Mouse (Mus musculus) erythroid progenitor cell, adult 5-6 weeks (primary cell): ENCODE measurements around the gene Slc12a5. TPM values are rescaled to one million over a fixed set of nuclear protein-coding genes. Genes with fewer than 3 reads are reported as not detected.

Experiments used
- ATAC-seq: replicated peaks from 2 replicates; pipeline ENCODE4 v1.8.0; 2016; ENCODE audit warnings: moderate number of reproducible peaks, mild to moderate bottlenecking, moderate TSS enrichment, inconsistent platforms; ENCODE audit not compliant: poor library complexity, low FRiP score, severe bottlenecking
- total RNA-seq, 2 experiments: library from RNA; stranded (forward) in 1 of 2; stranded (reverse) in 1 of 2; fragments of 150-400 nt in 1 of 2; fragments of 186-747, 209-891 nt in 1 of 2; gene quantifications; 2 replicates each; pipeline versions ENCODE4 v1.2.3 to v1.2.4; 2015 to 2017; ENCODE audit warnings: low replicate concordance in 2 of 2

Slc12a5 gene
- total RNA-seq, 2 experiments from 2014 or later: not detected

DNA sequence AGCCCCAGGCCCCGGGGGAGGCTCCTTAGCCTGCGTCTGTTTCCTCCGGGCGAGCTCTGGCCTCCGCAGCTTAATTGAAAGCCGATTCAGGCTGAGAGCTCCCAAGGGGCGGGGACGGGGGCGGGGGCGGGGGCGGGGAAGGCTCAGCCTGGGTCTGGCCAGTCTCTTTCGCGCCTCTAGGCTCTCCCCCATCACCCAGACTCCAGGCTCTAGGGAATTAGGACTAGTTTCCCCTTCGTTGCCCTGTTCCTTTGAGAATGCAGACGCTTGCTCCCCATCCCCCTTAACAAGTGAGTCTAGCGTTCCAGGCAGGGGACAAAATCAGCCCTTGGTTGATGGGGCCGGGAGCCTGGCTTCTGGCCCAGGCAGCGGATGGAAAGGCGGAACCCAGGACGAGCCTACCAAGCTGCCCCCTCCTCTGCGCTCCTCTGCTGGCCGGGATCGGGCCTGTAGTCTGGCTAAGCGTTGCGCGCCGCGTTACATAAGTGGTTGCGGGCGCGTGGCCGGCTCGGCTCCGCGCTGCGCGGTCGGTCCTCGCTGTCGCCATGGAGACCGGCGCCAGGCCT is 10.1 kb downstream of the Slc12a5 start:
- ATAC-seq: no peak

DNA sequence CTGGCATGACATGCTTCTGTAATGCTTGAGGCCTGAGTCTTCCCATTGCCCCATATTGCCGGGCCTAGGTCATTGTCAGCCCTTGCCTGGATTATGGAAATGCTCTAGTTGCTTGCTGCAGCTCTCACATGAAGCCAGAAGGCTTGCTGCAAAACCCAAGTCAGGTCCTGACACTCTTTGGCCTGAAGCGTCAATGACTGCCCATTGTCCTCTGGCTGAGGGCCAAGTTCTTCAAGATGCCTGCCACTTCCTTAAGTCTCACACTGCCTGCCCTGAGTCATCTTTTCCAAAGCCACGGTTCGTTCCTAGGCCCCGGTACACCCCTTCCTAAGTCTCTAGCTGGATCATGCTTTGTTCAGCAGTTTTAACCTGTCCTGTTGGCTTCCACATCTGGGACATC is 12.0 kb downstream of the Slc12a5 start:
- no peak for ATAC-seq

DNA sequence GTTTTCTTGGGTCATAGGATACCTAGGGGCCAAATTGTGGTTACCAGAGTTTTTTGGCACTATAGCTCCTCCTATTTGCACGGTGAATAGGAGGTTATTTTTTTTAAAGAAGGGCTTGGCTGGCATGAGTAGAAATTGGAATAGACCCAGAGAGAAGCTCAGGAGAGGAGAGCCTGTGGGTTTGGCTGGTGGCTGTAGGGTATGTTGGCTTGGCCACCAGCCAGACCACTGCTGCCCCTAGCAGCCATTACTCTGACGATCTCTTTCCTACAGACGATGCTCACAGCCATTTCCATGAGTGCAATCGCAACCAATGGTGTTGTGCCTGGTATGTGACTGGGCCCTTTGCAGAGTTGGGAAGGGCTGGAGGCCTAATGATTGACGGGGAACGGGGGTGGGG is 15.0 kb downstream of the Slc12a5 start:
- no peak for ATAC-seq

DNA sequence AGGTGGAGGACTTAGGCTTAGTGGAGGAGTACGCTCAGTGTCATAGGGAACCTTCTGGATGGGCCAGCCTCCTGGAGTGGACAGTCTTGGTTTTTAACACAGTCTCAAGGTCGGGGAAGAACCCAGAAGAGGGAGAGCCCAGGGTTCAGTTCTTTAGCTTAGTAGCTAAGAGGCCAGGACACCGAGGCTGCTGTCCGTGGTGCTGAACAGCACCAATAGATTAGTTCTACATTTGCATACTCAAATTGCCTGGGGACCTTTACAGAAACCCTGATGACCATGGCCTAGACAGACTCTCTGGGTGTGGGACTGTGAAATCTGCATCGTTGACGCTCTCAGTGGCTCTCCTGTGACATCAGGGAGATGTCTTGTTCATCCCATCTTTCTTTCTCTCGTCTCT is 19.1 kb downstream of the Slc12a5 start:
- no peak for ATAC-seq

DNA sequence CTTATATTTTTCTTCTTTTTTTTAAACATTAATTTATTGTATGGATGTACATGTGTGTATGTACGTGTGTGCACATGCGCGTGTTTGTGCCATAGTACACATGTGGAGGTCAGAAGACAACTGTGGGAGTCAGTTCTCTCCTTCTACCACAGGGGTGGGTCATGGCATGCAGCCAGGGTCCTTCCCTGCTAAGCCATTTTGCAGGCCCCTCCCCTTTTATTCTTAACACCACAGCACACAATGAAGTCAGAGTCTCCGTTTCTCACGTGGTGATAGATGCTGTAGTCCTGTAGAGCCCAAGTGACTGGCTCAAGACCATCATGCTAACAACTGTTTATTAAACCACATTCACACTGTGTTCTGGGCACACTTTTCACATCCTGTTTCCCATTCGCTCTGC is 25.4 kb downstream of the Slc12a5 start:
- no peak for ATAC-seq

DNA sequence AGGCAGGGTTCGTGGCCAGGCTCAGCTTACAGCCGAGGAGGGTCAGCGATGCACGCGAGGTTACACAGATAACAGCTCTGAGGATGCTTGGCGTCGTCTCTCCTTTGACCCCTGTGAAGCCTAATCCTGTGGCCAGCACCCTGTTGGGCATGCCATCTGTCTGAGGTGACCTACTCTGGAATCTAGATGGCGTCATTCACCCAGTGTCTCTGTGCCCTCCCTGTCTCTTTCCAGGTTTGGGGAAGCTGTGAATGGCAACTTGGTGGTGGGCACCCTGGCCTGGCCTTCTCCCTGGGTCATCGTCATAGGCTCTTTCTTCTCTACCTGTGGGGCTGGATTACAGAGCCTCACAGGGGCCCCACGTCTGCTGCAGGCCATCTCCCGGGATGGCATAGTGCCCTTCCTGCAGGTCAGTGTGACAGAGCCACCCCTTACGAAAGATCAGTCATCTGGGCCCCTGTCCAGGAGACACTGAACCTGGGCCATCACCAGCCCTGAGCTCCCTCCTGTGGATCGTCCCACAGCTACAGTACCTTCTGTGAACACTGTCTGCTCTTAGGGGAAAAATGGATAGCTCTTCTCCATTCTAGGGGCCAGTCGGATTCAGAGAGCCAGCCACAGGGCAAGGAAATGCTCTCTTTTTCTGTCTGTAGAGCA is 25.9 kb downstream of the Slc12a5 start:
- ATAC-seq: no peak

DNA sequence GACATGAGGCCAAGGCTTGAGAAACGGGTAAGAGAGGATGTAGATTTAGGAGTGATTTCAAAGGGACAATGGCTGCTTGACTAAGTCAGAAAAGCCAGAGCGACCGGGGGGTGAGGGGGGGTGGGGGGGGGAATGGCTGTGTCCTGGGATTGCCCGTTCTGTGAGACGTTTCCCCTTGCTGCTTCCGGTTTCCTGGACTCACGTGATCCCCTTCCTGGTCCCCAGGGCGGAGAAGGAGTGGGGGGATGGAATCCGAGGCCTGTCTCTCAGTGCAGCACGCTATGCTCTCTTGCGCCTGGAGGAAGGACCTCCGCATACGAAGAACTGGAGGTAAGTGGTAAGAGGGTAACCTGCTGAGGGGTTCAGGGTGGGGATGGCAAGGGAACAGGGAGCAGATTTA is 28.2 kb downstream of the Slc12a5 start:
- no peak for ATAC-seq

DNA sequence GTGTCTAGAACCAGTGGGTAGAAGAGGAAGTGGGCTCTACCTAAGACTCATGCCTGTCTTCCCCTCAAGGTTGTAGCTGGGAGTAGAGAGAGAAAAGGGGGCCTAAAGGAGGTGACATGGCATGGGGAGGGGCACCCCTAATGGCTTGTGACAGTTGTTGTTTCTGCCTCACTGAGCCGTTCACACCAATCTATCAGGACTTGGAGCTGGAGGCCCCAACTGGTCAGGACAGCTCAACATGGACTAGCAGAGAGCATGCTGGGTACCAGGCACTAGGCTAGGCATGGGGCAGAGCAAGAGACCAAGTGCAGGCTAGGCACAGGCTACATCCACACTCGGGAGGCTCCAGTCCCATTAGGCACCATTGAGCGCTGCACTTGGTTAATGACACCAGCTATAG is 30.5 kb downstream of the Slc12a5 start:
- no peak for ATAC-seq

DNA sequence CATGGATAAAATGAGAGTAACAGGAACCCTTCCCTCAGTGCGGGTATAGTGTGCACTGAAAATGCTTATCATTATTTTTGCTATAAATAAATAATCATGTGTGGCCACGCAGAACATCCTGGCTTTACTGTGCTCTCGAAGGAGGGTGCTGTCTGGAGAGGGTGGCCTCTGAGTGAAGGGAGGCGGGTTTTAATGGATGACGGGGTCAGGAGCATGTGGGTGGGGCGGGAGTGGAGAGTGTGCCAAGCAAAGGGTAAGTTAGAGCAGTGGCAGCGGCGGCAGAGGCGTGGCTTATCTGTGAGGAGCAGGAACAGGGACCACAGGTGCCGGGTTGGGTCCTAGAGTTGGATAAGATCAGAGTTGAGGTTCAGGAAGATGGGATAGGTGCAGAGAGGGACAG is 31.2 kb downstream of the Slc12a5 start:
- no peak for ATAC-seq

DNA sequence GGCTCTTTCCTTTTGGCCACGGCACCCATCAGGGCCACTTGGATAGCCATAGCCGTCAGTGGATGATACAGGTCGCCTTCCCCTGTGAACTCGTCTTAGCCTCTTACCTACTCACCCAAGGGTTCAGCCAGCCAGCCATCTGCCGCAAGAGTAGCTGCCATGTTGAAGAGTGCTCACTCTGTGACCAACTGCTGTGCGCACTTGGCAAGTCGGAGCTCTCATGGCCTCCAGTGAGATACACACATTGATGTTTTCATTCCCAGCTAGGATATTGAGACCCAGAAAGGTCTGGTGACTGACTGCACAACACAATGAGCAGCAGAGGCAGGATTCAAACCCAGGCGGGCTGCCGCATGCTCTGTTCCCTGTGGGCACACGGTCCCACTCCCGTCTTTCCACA is 33.6 kb downstream of the Slc12a5 start:
- ATAC-seq: no peak

DNA sequence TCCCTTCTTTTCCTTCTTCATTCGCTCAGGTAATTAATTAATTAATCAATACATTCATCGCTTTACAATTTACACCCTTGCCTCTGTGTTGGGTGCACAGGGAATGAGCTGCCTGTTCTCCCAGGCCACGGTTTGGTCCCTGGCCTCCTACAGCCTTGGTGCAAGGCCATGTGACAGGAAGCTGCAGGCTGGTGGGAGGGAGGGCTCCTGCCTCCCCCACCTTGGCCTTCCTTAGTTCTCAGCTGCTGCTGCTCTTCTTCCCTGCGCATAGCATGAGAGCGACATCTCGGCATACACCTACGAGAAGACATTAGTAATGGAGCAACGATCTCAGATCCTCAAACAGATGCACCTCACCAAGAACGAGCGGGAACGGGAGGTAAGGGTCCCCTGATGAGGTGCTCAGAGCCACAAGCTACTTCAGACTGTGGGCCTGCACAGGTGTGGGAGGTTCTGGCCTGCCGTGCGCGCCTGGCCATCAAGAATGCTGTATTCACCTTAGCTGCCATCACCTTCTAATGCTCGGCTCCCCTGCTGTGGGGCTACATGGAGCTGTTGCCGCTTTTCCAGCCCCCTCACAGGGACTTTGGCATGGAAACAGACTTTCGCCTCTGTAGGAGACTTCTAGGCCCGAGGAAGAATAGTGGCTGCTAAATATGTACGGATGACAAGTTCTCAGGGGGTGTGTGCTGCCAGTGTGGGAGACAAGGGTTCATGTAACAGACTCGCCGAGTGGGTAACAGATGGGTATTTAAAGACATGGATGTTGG is 34.2 kb downstream of the Slc12a5 start:
- ATAC-seq: no peak

DNA sequence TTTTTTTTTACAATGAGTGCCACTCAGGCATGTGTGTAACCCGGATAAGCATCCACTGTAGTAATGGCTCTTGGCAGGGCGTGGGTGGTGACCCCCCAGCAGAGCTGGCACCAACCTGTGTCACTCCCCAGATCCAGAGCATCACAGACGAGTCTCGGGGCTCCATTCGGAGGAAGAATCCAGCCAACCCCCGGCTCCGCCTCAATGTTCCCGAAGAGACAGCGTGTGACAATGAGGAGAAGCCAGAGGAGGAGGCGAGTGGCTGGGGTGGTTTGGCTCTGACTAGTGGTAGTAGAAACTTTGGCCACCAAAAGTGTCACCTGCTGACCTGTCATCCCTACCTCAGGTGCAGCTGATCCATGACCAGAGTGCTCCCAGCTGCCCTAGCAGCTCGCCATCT is 35.4 kb downstream of the Slc12a5 start:
- ATAC-seq: no peak

DNA sequence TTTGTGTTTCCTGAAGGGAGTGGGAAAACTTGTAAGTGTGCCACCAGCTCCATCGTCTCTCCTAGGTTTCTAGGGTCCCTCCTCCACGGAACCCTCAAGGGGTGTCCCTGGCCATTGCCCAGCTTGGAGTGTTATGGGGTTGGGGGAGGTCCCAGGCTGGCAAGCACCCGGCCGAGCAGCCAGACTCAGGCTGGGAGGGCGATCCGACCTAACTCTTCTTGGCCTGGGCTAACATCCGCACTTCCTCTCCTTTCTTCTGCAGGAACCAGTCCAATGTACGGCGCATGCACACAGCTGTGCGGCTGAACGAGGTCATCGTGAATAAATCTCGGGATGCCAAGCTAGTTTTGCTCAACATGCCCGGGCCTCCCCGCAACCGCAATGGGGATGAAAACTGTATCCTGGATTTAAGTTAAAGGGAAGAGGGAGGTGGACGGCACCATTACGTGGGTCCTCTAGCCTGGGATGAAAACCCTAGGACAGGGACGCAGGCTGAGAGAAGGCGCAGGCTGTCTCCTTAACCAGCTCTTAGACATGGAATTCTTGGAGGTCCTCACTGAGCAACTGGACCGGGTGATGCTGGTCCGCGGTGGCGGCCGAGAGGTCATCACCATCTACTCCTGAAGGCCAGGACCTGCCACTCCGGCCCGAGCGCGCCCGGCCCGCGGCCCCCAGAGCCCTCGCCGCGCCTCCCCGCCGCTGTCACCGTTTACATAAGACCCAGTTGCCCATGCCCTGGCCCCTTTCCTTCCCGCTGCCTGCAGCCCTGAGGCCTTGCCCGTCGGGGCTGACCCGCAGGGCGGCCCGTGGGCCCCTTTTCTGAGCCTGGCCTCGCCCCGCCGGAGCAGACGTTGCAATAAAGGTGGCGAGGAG is 36.5 kb downstream of the Slc12a5 start:
- ATAC-seq: no peak

DNA sequence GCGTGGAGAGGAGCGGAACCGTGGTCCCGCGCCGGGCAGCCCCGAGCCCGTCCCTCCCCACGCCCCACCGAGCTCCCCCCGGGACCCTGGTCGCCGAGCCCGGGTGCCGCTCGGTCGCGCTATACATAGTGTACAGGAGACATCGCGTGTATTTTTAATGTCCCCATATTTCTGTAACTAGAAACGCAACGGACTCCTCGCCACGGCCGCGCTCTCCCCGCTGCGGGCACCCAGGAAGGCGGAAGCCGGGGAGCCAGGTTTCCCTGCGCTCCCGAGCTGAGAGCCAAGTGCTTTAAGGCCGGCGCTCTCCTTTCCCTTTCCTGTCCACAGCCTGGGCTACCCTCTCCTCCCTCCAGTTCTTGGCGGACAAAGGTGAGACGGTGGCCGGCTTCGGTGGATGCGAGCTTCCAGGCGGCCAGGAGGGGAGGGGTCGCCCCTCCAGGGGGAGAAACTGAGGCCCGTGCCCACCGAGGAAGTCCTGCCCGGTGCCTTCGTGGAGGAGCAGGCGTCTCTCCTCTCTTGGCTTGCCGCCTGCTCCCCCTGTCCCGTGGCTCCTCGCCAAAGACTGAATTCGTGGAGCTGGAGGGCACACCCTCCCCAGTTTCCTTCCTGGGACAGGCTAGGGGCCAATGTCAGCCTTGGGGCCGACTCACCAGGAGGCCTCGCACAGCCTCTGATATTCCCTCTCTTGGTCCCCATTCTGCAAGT is 37.3 kb downstream of the Slc12a5 start:
- no peak for ATAC-seq

DNA sequence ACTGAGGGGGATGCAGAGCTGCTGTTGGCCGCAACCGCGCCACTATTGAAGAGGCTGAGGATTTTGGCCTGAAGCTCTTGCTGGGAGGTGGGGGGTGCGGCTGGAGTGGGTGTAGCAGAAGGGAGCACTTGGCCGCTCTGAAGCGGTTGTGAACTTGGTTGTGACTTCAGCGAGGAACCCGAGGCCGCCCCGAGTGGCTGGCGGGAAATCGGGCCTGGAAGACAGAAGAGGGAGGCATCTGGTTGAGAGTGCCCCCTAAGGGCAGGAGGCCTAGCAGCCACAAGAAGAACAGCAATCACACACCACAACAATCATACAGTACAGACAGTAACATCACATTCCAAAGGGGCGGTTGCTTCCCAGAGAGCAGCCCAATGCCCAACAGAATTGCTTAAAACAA is 41.4 kb downstream of the Slc12a5 start:
- no peak for ATAC-seq

DNA sequence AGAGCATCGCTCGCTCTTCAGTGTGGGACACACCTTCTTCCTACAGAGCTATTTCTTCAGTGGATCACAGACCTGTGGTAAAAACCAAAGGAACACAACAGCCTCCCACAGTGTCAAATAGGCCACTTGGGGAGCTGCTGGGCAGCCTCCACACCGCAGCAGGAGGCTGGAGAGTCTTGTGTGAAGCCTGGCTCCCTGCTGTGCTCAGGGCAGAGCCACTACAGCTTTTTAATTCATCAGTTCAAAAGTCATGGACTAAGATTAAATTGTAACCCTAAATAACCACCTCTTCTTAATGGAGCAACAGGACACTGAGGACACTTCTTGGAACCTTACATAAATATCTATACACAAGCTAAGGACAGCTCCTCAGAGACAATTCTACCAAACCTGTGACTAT is 42.5 kb downstream of the Slc12a5 start:
- no peak for ATAC-seq

DNA sequence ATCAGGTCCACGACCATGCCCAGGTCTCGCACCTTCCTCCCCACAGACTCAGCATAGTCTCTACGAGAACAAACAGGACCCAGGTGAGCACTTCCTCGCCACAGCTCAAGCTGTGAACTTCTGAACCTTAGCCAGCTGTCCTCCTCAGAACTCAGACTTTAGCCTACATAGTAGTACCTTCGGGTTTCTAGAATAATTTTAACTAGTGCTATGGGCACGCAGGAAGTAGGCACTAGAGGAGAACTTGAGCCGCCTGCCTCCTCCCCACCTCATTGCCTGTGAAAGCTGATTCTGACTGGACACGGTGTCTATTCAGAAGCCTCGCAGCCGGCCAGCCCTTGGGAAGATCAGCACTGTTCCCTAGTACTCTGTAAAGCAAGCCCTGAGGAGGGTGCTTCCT is 43.6 kb downstream of the Slc12a5 start:
- no peak for ATAC-seq

DNA sequence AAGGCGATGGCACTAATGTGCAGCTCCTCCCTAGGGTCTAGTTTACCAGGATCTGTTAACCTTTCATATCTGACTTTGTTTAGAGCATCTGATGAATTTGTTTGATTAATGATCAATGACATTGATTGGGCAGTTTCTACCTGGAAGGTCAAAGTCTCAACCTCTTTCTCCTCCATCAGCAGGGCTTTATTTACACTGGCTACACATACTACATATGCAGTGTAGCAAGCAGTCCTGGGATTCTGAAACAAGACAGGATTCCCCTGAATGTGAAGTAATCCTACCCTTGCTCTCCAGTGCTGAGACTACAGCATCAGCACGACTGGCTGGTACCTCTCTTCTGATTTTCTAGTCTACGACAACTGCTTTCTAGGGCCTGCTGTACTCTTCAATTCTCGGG is 46.2 kb downstream of the Slc12a5 start:
- ATAC-seq: no peak

DNA sequence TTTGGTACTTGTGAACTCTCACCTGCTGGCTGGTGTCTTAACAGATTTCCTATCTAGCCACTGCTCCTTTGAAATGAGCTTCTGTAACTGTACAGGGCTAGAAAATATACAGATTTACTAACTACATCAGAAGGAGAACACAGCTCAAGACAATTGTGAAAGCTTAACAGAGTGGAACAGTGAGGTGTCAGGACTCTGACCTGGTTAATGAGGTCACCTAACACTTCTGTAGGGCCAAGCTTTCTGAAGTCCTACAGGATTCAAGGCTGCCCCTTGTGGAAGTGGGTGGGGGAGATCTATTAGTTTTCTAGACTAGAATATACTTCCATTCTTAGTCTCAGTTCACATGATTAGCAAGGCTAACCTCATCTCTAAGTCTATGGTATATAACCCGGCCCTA is 47.4 kb downstream of the Slc12a5 start:
- no peak for ATAC-seq

DNA sequence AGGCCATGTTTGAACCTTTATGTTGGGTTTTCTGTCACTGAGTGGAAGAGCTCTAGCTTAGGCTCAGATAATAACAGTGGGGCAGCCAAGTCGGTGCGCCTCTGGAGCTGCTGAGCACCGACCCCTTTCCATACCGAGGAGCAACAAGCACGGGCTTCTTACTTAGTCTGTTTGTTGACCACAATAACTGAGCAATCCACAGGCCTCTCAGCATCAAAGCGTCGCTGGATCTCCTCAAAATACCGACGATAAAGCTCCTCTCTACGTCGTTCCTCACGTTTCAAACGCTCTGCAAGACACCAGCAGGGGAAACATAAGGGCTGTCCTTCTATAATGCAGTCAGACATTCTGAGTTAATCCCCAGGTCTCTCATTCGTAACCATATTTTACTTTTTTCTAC is 48.6 kb downstream of the Slc12a5 start:
- no peak for ATAC-seq
